Mouse (Mus musculus): ENCODE measurements around the gene Bag5.
"Not testable (repeated sequence)": the region's sequence is repeated elsewhere in the genome, so short reads cannot be mapped to it uniquely, and the experiment has no call there.

Gene Bag5

DNA sequence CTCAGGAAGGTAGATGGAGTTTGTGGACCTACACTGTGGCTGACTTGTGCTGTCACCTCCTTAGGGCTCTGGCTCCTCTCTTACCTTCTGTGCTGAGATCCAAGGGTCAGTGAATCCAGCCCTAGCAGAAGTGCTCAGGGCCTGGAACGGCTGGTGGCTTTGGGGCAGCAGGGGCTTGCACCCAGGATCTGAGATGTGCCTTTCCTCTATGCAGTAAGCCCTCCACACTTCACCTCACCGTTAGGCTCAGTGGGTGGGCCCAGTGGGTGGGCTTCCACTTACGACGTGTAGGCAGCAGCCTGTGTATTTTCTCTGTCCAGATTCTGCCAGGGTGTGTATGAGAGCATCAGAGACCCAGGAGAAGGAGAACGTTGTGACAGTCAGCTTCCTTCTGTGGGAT is 19.9 kb upstream of the Bag5 start:
- no peak for DNase-seq

DNA sequence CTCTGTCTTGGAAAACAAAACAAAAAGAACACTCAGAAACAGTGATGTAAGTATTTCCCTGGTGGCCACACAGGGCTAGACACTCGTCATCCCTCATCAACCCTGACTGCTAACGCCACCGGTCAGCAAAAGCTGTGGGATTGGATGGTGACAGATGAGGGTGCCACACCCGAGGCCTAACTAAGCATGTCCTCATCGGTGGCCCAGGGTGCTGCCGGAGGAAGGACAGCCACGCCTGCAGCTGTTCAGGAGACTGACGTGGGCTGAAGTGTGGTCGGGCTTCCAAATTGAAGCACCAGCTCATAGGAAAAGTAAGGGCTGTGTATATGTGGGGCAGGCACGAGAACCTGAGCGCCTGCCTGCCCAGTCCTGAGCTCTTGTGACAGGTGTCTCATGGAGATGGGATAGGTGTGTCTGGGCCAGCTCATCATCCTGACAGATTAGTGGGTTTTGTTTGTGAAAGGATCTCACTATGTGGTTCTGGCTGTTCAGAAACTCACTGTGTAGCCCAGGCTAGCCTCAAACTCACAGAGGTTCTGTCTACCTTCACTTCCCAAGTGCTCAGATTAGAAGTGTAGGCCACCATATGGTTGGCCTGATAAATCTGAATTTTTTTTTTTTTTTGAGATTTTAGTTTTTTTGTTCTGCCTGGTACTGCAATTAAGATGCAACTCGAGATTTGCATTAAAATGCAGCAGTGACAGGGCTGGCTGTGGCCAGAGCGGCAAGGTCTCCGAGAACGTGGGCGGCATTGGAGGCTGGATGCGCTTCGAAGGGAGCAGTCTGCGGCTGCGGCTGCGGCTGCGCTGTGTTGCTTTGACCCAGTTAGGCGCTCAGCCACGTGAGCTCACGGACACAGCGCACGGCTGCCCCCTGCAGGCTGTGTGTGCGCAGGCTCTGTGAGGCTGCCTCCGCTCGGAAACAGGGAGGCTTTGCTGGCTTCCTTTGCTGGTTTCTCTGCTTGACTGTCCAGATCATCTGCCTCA is 19.1 kb upstream of the Bag5 start:
- DNase-seq, result peak; percentile 77

- DNase-seq, result no peak
These were observed 14.9 kb upstream of the Bag5 start for GRCm38 (mm10) chr12:111727956-111728355.

GRCm38 (mm10) chr12:111726122-111726463 is 13.0 kb upstream of the Bag5 start:
- DNase-seq, result peak; percentile 35

- DNase-seq, result no peak
These were observed 12.5 kb upstream of the Bag5 start for GRCm38 (mm10) chr12:111725338-111726121.

DNA sequence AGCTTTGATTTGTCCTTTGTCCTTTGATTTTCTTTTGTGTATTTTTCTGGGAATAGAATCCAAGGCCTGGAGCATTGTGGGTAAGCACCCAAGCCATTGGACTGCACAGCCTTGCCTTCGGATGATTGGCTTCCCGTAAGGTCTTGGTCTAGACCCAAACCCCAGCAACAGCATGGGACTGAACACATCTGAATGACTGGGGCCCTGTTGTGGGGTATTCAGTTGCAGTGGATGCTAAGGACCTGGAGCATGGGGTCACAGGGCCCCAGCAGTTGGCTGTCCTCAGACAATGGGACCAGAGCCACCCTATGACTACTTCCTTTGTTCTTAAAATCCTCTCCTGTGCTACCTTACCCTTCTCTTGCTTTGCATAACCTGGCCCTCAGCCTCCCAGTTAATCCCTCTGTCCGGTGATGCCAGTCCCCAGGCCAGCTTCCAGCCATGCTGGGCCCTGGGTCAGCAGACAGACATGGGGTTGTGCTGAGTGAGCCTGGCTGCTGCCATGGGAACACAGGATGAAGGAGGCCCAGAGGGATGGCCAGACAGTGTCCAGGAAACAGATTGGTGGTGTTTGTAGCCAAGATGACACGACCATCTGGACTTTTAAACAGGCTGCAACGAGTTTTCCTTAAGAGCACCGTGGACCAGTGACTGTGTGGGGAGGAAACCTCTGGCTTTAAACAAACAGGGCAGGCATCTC is 11.7 kb upstream of the Bag5 start:
- DNase-seq, result no peak

GRCm38 (mm10) chr12:111722654-111723053 is 9.6 kb upstream of the Bag5 start:
- DNase-seq, result no peak

GRCm38 (mm10) chr12:111720222-111720621 is 7.2 kb upstream of the Bag5 start:
- no peak for DNase-seq

GRCm38 (mm10) chr12:111718656-111719055 is 5.6 kb upstream of the Bag5 start:
- no peak for DNase-seq

DNA sequence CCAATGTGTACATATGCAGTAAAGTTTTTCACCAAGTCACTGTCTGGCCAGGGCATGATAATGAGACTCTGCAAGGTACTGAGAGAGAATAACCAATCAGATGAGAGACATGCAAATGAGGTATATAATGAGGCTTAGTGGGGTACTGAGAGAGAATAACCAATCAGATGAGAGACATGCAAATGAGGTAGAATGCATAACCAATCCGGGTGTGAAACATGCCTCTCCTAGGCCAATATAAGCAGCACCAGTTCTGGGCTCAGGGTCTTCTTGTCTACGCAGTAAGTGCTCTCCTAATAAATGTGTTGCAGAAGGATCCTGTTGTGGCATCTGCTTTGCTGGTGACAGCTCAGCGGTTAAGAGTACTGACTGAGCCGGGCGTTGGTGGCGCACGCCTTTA is 3.4 kb upstream of the Bag5 start:
- DNase-seq, result no peak

- DNase-seq, result not testable (repeated sequence)
These were observed 823 bp upstream of the Bag5 start for GRCm38 (mm10) chr12:111713880-111714279.

DNA sequence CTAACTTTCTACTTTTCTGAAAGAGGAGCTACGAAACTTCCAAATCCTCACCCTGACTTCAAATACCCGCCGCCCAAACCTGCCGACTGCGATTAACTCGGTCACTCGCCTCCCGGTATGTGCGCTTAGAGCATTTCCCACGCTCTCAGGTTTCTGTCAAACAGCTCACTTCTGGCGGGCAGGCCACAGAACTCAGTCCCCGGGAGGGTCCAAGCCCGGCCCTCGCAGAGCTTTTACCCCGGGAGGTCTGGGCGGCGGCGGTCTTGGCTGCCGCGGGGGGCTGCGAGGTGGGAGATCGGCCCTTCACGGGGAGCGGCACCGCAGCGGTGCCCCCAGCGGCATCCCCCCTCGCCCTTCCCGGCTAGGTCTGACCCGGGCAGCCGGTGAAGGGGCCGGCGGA is 581 bp downstream of the Bag5 start:
- DNase-seq, result no peak

DNA sequence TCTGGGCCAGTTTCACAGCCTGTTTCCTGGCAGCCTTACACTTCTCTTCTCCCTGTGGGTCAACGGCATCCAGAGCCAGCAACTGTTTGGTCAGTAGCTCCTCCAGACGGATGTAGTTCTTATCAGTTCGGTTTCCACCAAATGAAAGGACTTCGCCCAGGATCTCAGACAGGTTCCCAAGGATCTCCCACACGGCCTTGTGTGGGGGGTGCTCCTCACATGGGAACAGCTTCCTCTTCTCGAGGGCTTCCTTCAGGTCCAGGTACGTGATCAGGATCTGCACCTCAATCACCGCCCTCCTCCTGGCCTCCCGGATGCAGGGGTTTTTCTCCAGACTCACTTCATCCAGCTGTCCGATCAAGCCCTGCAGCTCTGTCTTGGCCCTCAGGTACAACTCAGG is 3.0 kb downstream of the Bag5 start:
- DNase-seq, result no peak

GRCm38 (mm10) chr12:111708181-111708580 is 4.9 kb downstream of the Bag5 start:
- no peak for DNase-seq

GRCm38 (mm10) chr12:111705186-111705973 is 7.7 kb downstream of the Bag5 start:
- peak; percentile 83 for DNase-seq

- DNase-seq, result no peak
These were observed 8.4 kb downstream of the Bag5 start for GRCm38 (mm10) chr12:111704609-111705008.

GRCm38 (mm10) chr12:111703301-111703700 is 9.8 kb downstream of the Bag5 start:
- no peak for DNase-seq

- no peak for DNase-seq
These were observed 12.1 kb downstream of the Bag5 start for GRCm38 (mm10) chr12:111700920-111701458.

GRCm38 (mm10) chr12:111699542-111699941 is 13.5 kb downstream of the Bag5 start:
- DNase-seq, result no peak

DNA sequence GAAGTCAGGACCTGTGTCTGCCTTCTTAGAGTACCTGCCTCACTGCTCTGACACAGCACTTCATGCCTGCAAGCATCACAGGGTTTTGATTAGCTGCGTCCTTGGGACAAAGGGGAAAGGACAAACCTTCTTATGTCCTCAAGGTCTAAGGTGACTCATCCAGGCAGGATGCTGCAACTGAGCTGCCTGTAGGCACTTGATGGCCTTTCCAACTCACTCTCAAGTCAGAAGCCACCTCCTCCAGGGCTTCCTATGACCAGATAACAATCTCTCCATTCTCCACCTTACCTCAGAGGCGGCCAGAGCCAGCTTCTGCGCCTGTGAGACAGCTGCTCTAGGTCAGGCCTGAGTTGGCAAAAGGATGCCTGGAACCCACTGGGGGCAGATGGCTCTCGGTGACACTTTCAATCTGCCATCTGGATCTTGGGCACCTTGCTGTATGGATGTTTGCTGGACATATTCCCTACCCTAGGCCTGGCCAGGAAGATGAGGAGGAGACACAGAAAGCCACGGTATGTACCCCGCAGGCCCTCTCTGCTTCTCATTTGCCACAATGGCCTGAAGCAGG is 14.6 kb downstream of the Bag5 start:
- DNase-seq, result no peak

GRCm38 (mm10) chr12:111697708-111698107 is 15.3 kb downstream of the Bag5 start:
- DNase-seq, result no peak

DNA sequence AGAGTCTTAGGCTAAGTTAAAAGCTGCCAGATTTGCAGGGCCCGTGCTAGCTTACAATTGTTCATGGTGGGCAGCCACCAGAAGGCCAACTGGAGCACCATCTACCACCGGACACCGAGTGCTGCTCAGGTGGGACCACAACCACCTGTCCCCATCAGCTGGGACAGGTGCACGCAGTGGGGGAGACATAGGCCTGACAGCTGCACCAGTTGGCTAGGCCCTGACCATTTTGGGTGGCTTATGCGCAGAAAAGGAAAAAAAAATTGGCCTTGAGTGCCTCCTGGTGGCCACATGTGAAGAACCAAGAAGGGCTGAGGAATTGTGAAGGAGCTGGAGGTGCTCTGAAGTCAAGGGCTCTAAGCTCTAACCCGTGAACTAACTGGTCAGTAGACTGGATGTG is 16.8 kb downstream of the Bag5 start:
- DNase-seq, result peak; percentile 58

All from kidney, adult 11 months (tissue).